Mouse (Mus musculus) MEL (cell line): Measurements from ENCODE around the gene Desi1. TPM values are rescaled to one million over a fixed set of nuclear protein-coding genes. Genes with fewer than 3 reads are reported as not detected.

ENCODE experiments used
- DNase-seq: peaks from one replicate; pipeline ENCODE4 v3.0.0; 2011; ENCODE audit warnings: low read depth, low spot score
- H3K27ac ChIP-seq: 2 replicates; pipeline ENCODE4 v1.5.1; 2012; ENCODE audit warnings: low read depth, mild to moderate bottlenecking, control low read depth, low read length, moderate library complexity; ENCODE audit not compliant: control insufficient read depth
- H3K27me3 ChIP-seq, 2 experiments: fragments of 150-350 bp in 1 of 2; sonication (generic) in 1 of 2; 2 replicates each; pipeline ENCODE4 v1.6.1; 2012; ENCODE audit warnings: low read length in 2 of 2, mild to moderate bottlenecking in 2 of 2, improper control_type of control experiment in 1 of 2, moderate library complexity in 1 of 2; ENCODE audit not compliant: insufficient read depth in 2 of 2, control insufficient read depth in 1 of 2
- H3K36me3 ChIP-seq, 2 experiments: 2 replicates each; pipeline ENCODE4 v1.6.1; 2012 to 2014; ENCODE audit warnings: low read length in 2 of 2, improper control_type of control experiment in 1 of 2, inconsistent platforms in 1 of 2, mild to moderate bottlenecking in 1 of 2; ENCODE audit not compliant: insufficient read depth in 2 of 2, control insufficient read depth in 1 of 2
- H3K4me1 ChIP-seq, 2 experiments: fragments of 150-350 bp in 1 of 2; sonication (generic) in 1 of 2; 2 replicates each; pipeline ENCODE4 v1.6.1; 2012; ENCODE audit warnings: low read length in 2 of 2, improper control_type of control experiment in 1 of 2, mild to moderate bottlenecking in 1 of 2; ENCODE audit not compliant: insufficient read depth in 2 of 2, control insufficient read depth in 1 of 2
- H3K4me3 ChIP-seq, 2 experiments: fragments of 150-350 bp in 1 of 2; sonication (generic) in 1 of 2; 2 replicates each; pipeline ENCODE4 v1.5.1; 2012; ENCODE audit warnings: low read depth in 2 of 2, low read length in 2 of 2, mild to moderate bottlenecking in 2 of 2, moderate library complexity in 2 of 2, control low read depth in 1 of 2, improper control_type of control experiment in 1 of 2; ENCODE audit not compliant: control insufficient read depth in 1 of 2, insufficient read depth in 1 of 2
- H3K79me2 ChIP-seq: 2 replicates; pipeline ENCODE4 v1.6.1; 2012; ENCODE audit warnings: mild to moderate bottlenecking, low read length, moderate library complexity; ENCODE audit not compliant: control insufficient read depth, poor library complexity, insufficient read depth
- H3K9ac ChIP-seq: 2 replicates; pipeline ENCODE4 v1.6.1; 2012; ENCODE audit warnings: low read depth, mild to moderate bottlenecking, control low read depth, low read length, moderate library complexity; ENCODE audit not compliant: control insufficient read depth, poor library complexity, severe bottlenecking
- H3K9me3 ChIP-seq: fragments of 150-350 bp; sonication (generic); replicated peaks from 2 replicates; pipeline ENCODE4 v1.6.1; 2012; ENCODE audit warnings: mild to moderate bottlenecking, low read length, improper control_type of control experiment, moderate library complexity; ENCODE audit not compliant: insufficient read depth
- CHD1 ChIP-seq: IDR thresholded peaks from 2 replicates; pipeline ENCODE4 v1.6.1; 2012; ENCODE audit warnings: low read depth, mild to moderate bottlenecking, inconsistent platforms, low read length, improper control_type of control experiment
- CTCF ChIP-seq, 3 experiments: IDR thresholded peaks in 2 of 3; conservative IDR thresholded peaks in 1 of 3; 2 replicates each; pipeline ENCODE4 v1.5.1; 2011 to 2012; ENCODE audit warnings: low read length in 3 of 3, low read depth in 2 of 3, mild to moderate bottlenecking in 2 of 3, improper control_type of control experiment in 1 of 3, inconsistent platforms in 1 of 3, mixed read lengths in 1 of 3, moderate library complexity in 1 of 3; ENCODE audit not compliant: control insufficient read depth in 1 of 3, insufficient read depth in 1 of 3, poor library complexity in 1 of 3, severe bottlenecking in 1 of 3
- E2F4 ChIP-seq: IDR thresholded peaks from 2 replicates; pipeline ENCODE4 v1.6.1; 2011; ENCODE audit warnings: low read depth, low read length, improper control_type of control experiment, borderline replicate concordance
- EP300 ChIP-seq, 2 experiments: IDR thresholded peaks; 2 replicates each; pipeline ENCODE4 v1.6.1; 2011; ENCODE audit warnings: improper control_type of control experiment in 2 of 2, low read length in 2 of 2, low read depth in 1 of 2, mild to moderate bottlenecking in 1 of 2
- ETS1 ChIP-seq: IDR thresholded peaks from 2 replicates; pipeline ENCODE4 v1.6.1; 2012; ENCODE audit warnings: low read depth, mild to moderate bottlenecking, inconsistent platforms, low read length, improper control_type of control experiment, moderate library complexity
- GATA1 ChIP-seq: IDR thresholded peaks from 2 replicates; pipeline ENCODE4 v1.6.1; 2011; ENCODE audit warnings: low read depth, low read length, improper control_type of control experiment
- JUND ChIP-seq: IDR thresholded peaks from 2 replicates; pipeline ENCODE4 v1.6.1; 2011; ENCODE audit warnings: low read depth, mild to moderate bottlenecking, improper control_type of control experiment, low read length
- KAT2A ChIP-seq: conservative IDR thresholded peaks from 2 replicates; pipeline ENCODE4 v1.6.1; 2012; ENCODE audit warnings: low read depth, low read length, improper control_type of control experiment, inconsistent platforms
- MAX ChIP-seq: IDR thresholded peaks from 2 replicates; pipeline ENCODE4 v1.6.1; 2011; ENCODE audit warnings: low read length, improper control_type of control experiment
- MAZ ChIP-seq: IDR thresholded peaks from 2 replicates; pipeline ENCODE4 v1.6.1; 2012; ENCODE audit warnings: low read depth, mild to moderate bottlenecking, inconsistent platforms, low read length, improper control_type of control experiment
- MXI1 ChIP-seq: IDR thresholded peaks from 2 replicates; pipeline ENCODE4 v1.6.1; 2011; ENCODE audit warnings: mild to moderate bottlenecking, low read depth, low read length, improper control_type of control experiment
- MYC ChIP-seq: IDR thresholded peaks from 2 replicates; pipeline ENCODE4 v1.6.1; 2011; ENCODE audit warnings: low read depth, mild to moderate bottlenecking, low read length, improper control_type of control experiment, moderate library complexity
- NELFE ChIP-seq: IDR thresholded peaks from 2 replicates; pipeline ENCODE4 v1.6.1; 2011; ENCODE audit warnings: low read depth, low read length, improper control_type of control experiment
- NRF1 ChIP-seq: IDR thresholded peaks from 2 replicates; pipeline ENCODE4 v1.6.1; 2014; ENCODE audit warnings: low read depth, mild to moderate bottlenecking, inconsistent platforms, low read length, improper control_type of control experiment, moderate library complexity; ENCODE audit not compliant: poor library complexity, insufficient read depth, severe bottlenecking
- POLR2A ChIP-seq, 2 experiments: IDR thresholded peaks; 2 replicates each; pipeline ENCODE4 v1.6.1; 2011 to 2012; ENCODE audit warnings: low read length in 2 of 2, mild to moderate bottlenecking in 2 of 2, control low read depth in 1 of 2, improper control_type of control experiment in 1 of 2, low read depth in 1 of 2, moderate library complexity in 1 of 2; ENCODE audit not compliant: control insufficient read depth in 1 of 2, insufficient read depth in 1 of 2, poor library complexity in 1 of 2
- POLR2AphosphoS2 ChIP-seq: IDR thresholded peaks from 2 replicates; pipeline ENCODE4 v1.6.1; 2011; ENCODE audit warnings: low read length, improper control_type of control experiment
- RAD21 ChIP-seq: IDR thresholded peaks from 2 replicates; pipeline ENCODE4 v1.6.1; 2011; ENCODE audit warnings: mild to moderate bottlenecking, low read depth, low read length, improper control_type of control experiment
- SIN3A ChIP-seq: IDR thresholded peaks from 2 replicates; pipeline ENCODE4 v1.6.1; 2012; ENCODE audit warnings: low read length, improper control_type of control experiment, inconsistent platforms
- UBTF ChIP-seq: IDR thresholded peaks from 2 replicates; pipeline ENCODE4 v1.6.1; 2012; ENCODE audit warnings: low read depth, mild to moderate bottlenecking, inconsistent platforms, low read length, improper control_type of control experiment, moderate library complexity, borderline replicate concordance; ENCODE audit not compliant: insufficient read depth
- USF1 ChIP-seq: IDR thresholded peaks from 2 replicates; pipeline ENCODE4 v1.6.1; 2014; ENCODE audit warnings: low read depth, mild to moderate bottlenecking, inconsistent platforms, low read length, improper control_type of control experiment, moderate library complexity
- USF2 ChIP-seq, 2 experiments: IDR thresholded peaks; 2 replicates each; pipeline ENCODE4 v1.6.1; 2011 to 2012; ENCODE audit warnings: improper control_type of control experiment in 2 of 2, low read length in 2 of 2, borderline replicate concordance in 1 of 2, inconsistent platforms in 1 of 2, low read depth in 1 of 2, mild to moderate bottlenecking in 1 of 2; ENCODE audit not compliant: insufficient read depth in 1 of 2
- ZC3H11A ChIP-seq: IDR thresholded peaks from 2 replicates; pipeline ENCODE4 v1.6.1; 2012; ENCODE audit warnings: low read depth, mild to moderate bottlenecking, inconsistent platforms, low read length, improper control_type of control experiment
- ZKSCAN1 ChIP-seq: IDR thresholded peaks from 2 replicates; pipeline ENCODE4 v1.6.1; 2012; ENCODE audit warnings: low read depth, mild to moderate bottlenecking, inconsistent platforms, low read length, improper control_type of control experiment, moderate library complexity
- ZMIZ1 ChIP-seq: IDR thresholded peaks from 2 replicates; pipeline ENCODE4 v1.6.1; 2012; ENCODE audit warnings: low read depth, mild to moderate bottlenecking, inconsistent platforms, low read length, improper control_type of control experiment, moderate library complexity
- ZNF384 ChIP-seq: IDR thresholded peaks from 2 replicates; pipeline ENCODE4 v1.6.1; 2012; ENCODE audit warnings: low read depth, mild to moderate bottlenecking, inconsistent platforms, low read length, improper control_type of control experiment
- polyA plus RNA-seq, 2 experiments: library from polyadenylated mRNA; stranded (reverse) in 1 of 2; unstranded in 1 of 2; fragments of >175 nt in 1 of 2; fragments of >200 nt in 1 of 2; gene quantifications; 2 replicates each; pipeline versions ENCODE4 v1.2.1 to v1.2.4; 2012; ENCODE audit warnings: low replicate concordance in 2 of 2, low read depth in 1 of 2; ENCODE audit not compliant: insufficient read length in 2 of 2, insufficient read depth in 1 of 2, missing spikeins in 1 of 2
- total RNA-seq: library from RNA; depleted of rRNA; stranded (reverse); fragments of 300-350 nt; gene quantifications from 2 replicates; pipeline ENCODE4 v1.2.3, GENCODE M21; 2012

Desi1 gene
- total and polyA plus RNA-seq, 3 experiments: 26.3 to 116 TPM; not detected in 1

DNA sequence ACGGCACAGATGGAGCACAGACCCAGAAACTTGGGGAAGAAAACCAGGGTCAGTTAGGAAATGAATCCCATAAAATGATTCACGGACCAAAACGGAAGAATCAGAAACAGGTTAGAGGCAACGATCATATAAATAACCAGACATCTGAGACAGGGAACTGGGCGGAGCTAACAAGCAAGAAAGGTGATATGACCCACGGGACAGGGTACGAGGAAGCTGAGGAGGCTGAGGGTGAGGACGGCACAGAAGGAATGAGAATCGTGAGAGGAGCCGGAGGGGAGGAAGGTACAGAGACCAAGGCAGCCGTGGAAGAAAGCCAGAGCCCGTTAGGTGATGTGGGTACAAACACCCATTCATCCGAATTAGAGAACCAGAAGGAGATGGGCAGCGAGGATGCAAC lies 30.2 kb upstream of the Desi1 start:
- Histone ChIP-seq H3K9me3 (no peaks in the 10 kb centered on the region), H3K4me1 (no peaks in the 10 kb centered on the region), H3K79me2 (no peaks in the 10 kb centered on the region), H3K36me3 (no peaks in the 10 kb centered on the region), H3K4me3 (no peak overlapping the region), H3K27me3 (peaks cover 28 to 30% of the 10 kb centered on the region in 2 experiments), H3K27ac (no peak overlapping the region), H3K9ac (no peak overlapping the region)
- no peak for DNase-seq
- TF ChIP-seq JUND (no peak), CTCF (IDR thresholded peaks at IDR 0.05 in 2 of 3, conservative IDR thresholded peaks at IDR 0.05 in 1 of 3; ENCODE audit: control insufficient read depth in 1 of 3, insufficient read depth in 1 of 3, low read depth in 2 of 3, low read length in 3 of 3, poor library complexity in 1 of 3, severe bottlenecking in 1 of 3) (no peak), NRF1 (no peak), KAT2A (no peak), CHD1 (no peak), ETS1 (no peak), MYC (no peak), ZNF384 (no peak), RAD21 (no peak), POLR2A (IDR thresholded peaks at IDR 0.05; ENCODE audit: control insufficient read depth in 1 of 2, insufficient read depth in 1 of 2, low read depth in 1 of 2, low read length in 2 of 2, poor library complexity in 1 of 2) (no peak), UBTF (no peak), MXI1 (no peak), E2F4 (no peak), MAZ (no peak), ZMIZ1 (no peak)
- TF ChIP-seq, all 39 proteins: peak for 0

DNA sequence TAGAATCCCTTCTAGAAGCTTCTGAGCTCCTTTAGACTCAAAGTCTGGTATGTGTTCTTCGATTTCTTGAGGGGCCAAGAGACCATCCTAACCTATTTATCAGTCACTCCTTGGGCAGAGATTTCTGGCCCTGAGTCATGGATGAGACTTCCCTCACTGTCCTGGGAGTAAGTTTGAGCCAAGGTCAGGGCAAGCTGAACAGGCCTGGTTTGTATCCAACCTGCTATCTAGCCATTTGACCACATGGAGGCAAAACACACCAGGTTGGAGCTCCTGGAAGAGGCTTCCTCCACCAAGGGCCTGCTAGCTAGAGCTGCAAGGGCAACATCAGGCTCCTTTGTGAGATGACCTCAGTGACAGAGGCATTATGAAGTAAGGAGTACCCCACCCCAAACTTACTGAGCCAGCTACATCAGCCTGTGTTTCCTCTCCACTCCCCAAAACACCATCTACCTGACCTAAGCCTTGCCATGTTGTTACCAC lies 25.1 kb upstream of the Desi1 start, which contains the start of gene 4930407I10Rik:
Gene 4930407I10Rik, plus strand, starts transcription at position 433 of the 483 bp plus-strand sequence.
- H3K27me3 ChIP-seq: peaks cover 31 to 34% of the 10 kb centered on the region in 2 experiments
- no peak within 1 kb of the TSS for H3K27ac ChIP-seq
- no peak for DNase-seq
- H3K36me3 ChIP-seq: no peaks in the 10 kb centered on the region
- H3K79me2 ChIP-seq: no peaks in the 10 kb centered on the region
- H3K4me3 ChIP-seq: no peak within 1 kb of the TSS
- H3K4me1 ChIP-seq: no peaks in the 10 kb centered on the region
- no peaks in the 10 kb centered on the region for H3K9me3 ChIP-seq
- TF ChIP-seq USF2 (IDR thresholded peaks at IDR 0.05; ENCODE audit: borderline replicate concordance in 1 of 2, insufficient read depth in 1 of 2, low read depth in 1 of 2, low read length in 2 of 2) (no peak), NRF1 (no peak), ZKSCAN1 (no peak), USF1 (no peak), POLR2AphosphoS2 (no peak), EP300 (IDR thresholded peaks at IDR 0.05; ENCODE audit: low read depth in 1 of 2, low read length in 2 of 2) (no peak), SIN3A (no peak), UBTF (no peak), ZC3H11A (no peak), NELFE (no peak), MYC (no peak), GATA1 (no peak), MAX (no peak)
- no peak within 1 kb of the TSS for H3K9ac ChIP-seq
